Mouse (Mus musculus): ENCODE data around the gene Klhdc9. TPM values are rescaled to one million over a fixed set of nuclear protein-coding genes. Genes with fewer than 3 reads are reported as not detected.

Gene Klhdc9
- total RNA-seq, 2 experiments from 2014 or later, result 0.77 TPM; not detected in 1

GRCm38 (mm10) chr1:171358421-171358820, 2.2 kb downstream of the Klhdc9 start:
- 0 out of 2 replicates have a peak, but pooled peaks have one; percentile 17 for ATAC-seq (replicated peaks; ENCODE audit: poor library complexity, severe bottlenecking)

- ATAC-seq (replicated peaks; ENCODE audit: poor library complexity, severe bottlenecking), result no peak
Observed at GRCm38 (mm10) chr1:171356814-171357213, 3.8 kb downstream of the Klhdc9 start.

- ATAC-seq (replicated peaks; ENCODE audit: poor library complexity, severe bottlenecking), result 0 out of 2 replicates have a peak, but pooled peaks have one; percentile 15
Observed at GRCm38 (mm10) chr1:171355812-171356340, 4.7 kb downstream of the Klhdc9 start.

- no peak for ATAC-seq (replicated peaks; ENCODE audit: poor library complexity, severe bottlenecking)
Observed at GRCm38 (mm10) chr1:171349210-171349609, 11.4 kb downstream of the Klhdc9 start.

- no peak for ATAC-seq (replicated peaks; ENCODE audit: poor library complexity, severe bottlenecking)
Observed at GRCm38 (mm10) chr1:171348665-171349064, 11.9 kb downstream of the Klhdc9 start.

- ATAC-seq (replicated peaks; ENCODE audit: poor library complexity, severe bottlenecking), result peak; percentile 23
Observed at GRCm38 (mm10) chr1:171346095-171346450, 14.5 kb downstream of the Klhdc9 start.

GRCm38 (mm10) chr1:171345225-171346094, 15.1 kb downstream of the Klhdc9 start, which contains the start of the genes Nit1 and Pfdn2:
Nit1 (minus strand) TSS chr1:171345646.
Pfdn2 (plus strand) TSS chr1:171345670.
- ATAC-seq (replicated peaks; ENCODE audit: poor library complexity, severe bottlenecking), result peak; percentile 98

- no peak for ATAC-seq (replicated peaks; ENCODE audit: poor library complexity, severe bottlenecking)
Observed at GRCm38 (mm10) chr1:171344715-171345114, 15.9 kb downstream of the Klhdc9 start.

GRCm38 (mm10) chr1:171343922-171344677, 16.5 kb downstream of the Klhdc9 start:
- no peak for ATAC-seq (replicated peaks; ENCODE audit: poor library complexity, severe bottlenecking)

- no peak for ATAC-seq (replicated peaks; ENCODE audit: poor library complexity, severe bottlenecking)
Observed at GRCm38 (mm10) chr1:171342262-171343207, 18.1 kb downstream of the Klhdc9 start.

GRCm38 (mm10) chr1:171330216-171330560, 30.4 kb downstream of the Klhdc9 start:
- no peak for ATAC-seq (replicated peaks; ENCODE audit: poor library complexity, severe bottlenecking)

- peak; percentile 57 for ATAC-seq (replicated peaks; ENCODE audit: poor library complexity, severe bottlenecking)
Observed at GRCm38 (mm10) chr1:171329433-171330215, 31.0 kb downstream of the Klhdc9 start.

GRCm38 (mm10) chr1:171328839-171329432, 31.7 kb downstream of the Klhdc9 start, which contains the start of gene Dedd:
Dedd (plus strand) TSS chr1:171329145.
- peak; percentile 81 for ATAC-seq (replicated peaks; ENCODE audit: poor library complexity, severe bottlenecking)

GRCm38 (mm10) chr1:171328244-171328643, 32.4 kb downstream of the Klhdc9 start:
- ATAC-seq (replicated peaks; ENCODE audit: poor library complexity, severe bottlenecking), result no peak

- peak; percentile 21; the same call in 1 of the 2 replicates for ATAC-seq (replicated peaks; ENCODE audit: poor library complexity, severe bottlenecking)
Observed at GRCm38 (mm10) chr1:171326588-171326987, 34.0 kb downstream of the Klhdc9 start.

GRCm38 (mm10) chr1:171325571-171325970, 35.0 kb downstream of the Klhdc9 start:
- no peak for ATAC-seq (replicated peaks; ENCODE audit: poor library complexity, severe bottlenecking)

- ATAC-seq (replicated peaks; ENCODE audit: poor library complexity, severe bottlenecking), result peak; percentile 48
Observed at GRCm38 (mm10) chr1:171322012-171322411, 38.6 kb downstream of the Klhdc9 start.

GRCm38 (mm10) chr1:171321415-171321814, 39.2 kb downstream of the Klhdc9 start:
- peak; percentile 63 for ATAC-seq (replicated peaks; ENCODE audit: poor library complexity, severe bottlenecking)

GRCm38 (mm10) chr1:171320151-171320550, 40.4 kb downstream of the Klhdc9 start:
- no peak for ATAC-seq (replicated peaks; ENCODE audit: poor library complexity, severe bottlenecking)
